Mouse (Mus musculus) limb, embryonic 12.5 days (tissue): Measurements from ENCODE around the gene Itpr1. TPM values are rescaled to one million over a fixed set of nuclear protein-coding genes. Genes with fewer than 3 reads are reported as not detected.

Experiments used
- ATAC-seq: fragments of 200-750 bp; cut with Nextera tagmentation; 2 replicates; pipeline ENCODE4 v1.8.0; 2017; ENCODE audit warnings: low read depth, moderate TSS enrichment; ENCODE audit not compliant: insufficient number of reproducible peaks, insufficient read depth, low FRiP score, low TSS enrichment
- H3K27ac ChIP-seq: fragments of 300-500 bp; sonication (generic); 2 replicates; pipeline ENCODE4 v1.5.1; 2016; ENCODE audit warnings: mild to moderate bottlenecking, moderate library complexity
- H3K27me3 ChIP-seq: fragments of 300-500 bp; sonication (generic); 2 replicates; pipeline ENCODE4 v1.6.1; 2016; ENCODE audit warnings: mild to moderate bottlenecking, moderate library complexity
- H3K36me3 ChIP-seq: fragments of 300-500 bp; sonication (generic); 2 replicates; pipeline ENCODE4 v1.6.1; 2016; ENCODE audit warnings: mild to moderate bottlenecking, moderate library complexity
- H3K4me1 ChIP-seq: fragments of 300-500 bp; sonication (generic); replicated peaks from 2 replicates; pipeline ENCODE4 v1.6.1; 2016
- H3K4me2 ChIP-seq: fragments of 300-500 bp; sonication (generic); 2 replicates; pipeline ENCODE4 v1.6.1; 2016; ENCODE audit warnings: mild to moderate bottlenecking, moderate library complexity
- H3K4me3 ChIP-seq: fragments of 300-500 bp; sonication (generic); replicated peaks from 2 replicates; pipeline ENCODE4 v1.5.1; 2016; ENCODE audit warnings: mild to moderate bottlenecking
- H3K9ac ChIP-seq: fragments of 300-500 bp; sonication (generic); replicated peaks from 2 replicates; pipeline ENCODE4 v1.6.1; 2016; ENCODE audit warnings: mild to moderate bottlenecking, moderate library complexity
- H3K9me3 ChIP-seq: fragments of 300-500 bp; sonication (generic); 2 replicates; pipeline ENCODE4 v1.6.1; 2016; ENCODE audit warnings: mild to moderate bottlenecking, moderate library complexity
- WGBS: fragments of 180-500 bp; shearing (Covaris S2); methylation state at CpG from one replicate; pipeline ENCODE4 v1.1.7; 2016; 5-methylcytosine and 5-hydroxymethylcytosine counted together
- polyA plus RNA-seq: library from polyadenylated mRNA; unstranded; fragments of >200 nt; fragmentation: Nextera tagmentation; extraction: Ambion mirVana; gene quantifications from 2 replicates; pipeline ENCODE4 v1.2.1, GENCODE M21; 2016

Gene Itpr1
- polyA plus RNA-seq, 1 experiment from 2014 or later: 10.4 TPM

DNA sequence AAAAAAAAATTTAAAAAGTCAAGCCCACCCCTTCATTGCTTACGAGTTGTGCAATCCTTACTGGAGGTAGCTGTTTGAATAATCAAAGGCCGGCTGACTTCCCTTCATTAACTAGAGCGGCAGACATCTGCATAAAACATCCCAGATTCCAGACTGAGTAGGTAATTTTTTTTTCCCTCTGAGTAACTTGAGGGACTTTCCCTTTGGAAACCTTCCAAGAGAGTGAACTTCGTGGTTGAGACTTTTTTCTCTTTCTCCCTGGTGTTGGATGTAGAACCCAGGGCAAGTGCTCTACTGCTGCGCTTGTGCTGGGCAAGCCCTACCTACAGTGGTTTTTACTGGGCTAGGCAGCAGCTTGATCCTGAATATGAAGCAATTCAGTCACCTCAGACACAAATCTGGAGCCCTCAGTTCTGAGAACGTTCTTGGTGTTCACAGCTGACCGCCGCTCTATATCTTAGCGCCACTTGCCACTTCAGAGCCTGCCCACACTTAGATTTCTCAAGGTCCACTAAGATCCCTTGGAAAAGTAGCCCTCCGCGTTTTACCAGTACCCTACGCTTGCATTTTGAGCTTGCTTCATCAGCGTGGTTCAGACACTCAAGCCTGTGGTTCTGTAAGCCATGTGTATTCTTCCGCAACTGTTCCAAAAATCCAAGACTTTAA is 244.8 kb downstream of the Itpr1 start:
- no peak overlapping the region for H3K4me3 ChIP-seq
- H3K27me3 ChIP-seq: no peaks in the 10 kb centered on the region
- H3K4me1 ChIP-seq: peaks cover 66% of the 10 kb centered on the region
- peak; percentile 22; the same call in 1 of the 2 replicates for ATAC-seq
- no peaks in the 10 kb centered on the region for H3K9me3 ChIP-seq
- no peaks in the 10 kb centered on the region for H3K36me3 ChIP-seq
- peak overlapping the region; percentile 54 for H3K4me2 ChIP-seq
- WGBS: 33% methylated on average over 14 of the region's 14 CpGs
- H3K27ac ChIP-seq: peak overlapping the region; percentile 91
- no peak overlapping the region for H3K9ac ChIP-seq

DNA sequence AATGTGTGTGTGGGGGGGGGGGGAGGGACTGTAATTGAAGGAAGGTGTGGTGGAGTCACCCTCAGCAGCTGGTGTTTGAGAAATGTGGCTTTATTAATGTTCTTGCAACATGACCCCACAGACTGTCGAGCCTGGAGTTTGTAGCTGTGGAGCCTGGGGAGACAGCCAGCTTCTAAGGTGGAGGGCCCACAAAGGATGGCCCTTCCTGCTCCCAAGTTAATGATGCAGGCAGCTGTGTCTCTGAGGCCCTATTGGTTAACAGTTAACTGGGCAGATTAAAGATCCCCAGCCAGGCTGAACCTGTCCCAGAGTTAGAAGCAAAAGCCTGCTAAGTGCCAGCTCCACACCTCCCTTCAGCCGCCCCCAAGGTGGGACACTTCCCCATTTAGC is 245.3 kb downstream of the Itpr1 start:
- Histone ChIP-seq H3K4me3 (no peak overlapping the region), H3K27ac (peak overlapping the region; percentile 91), H3K4me1 (peaks cover 65% of the 10 kb centered on the region), H3K4me2 (peak overlapping the region; percentile 54), H3K27me3 (no peaks in the 10 kb centered on the region), H3K36me3 (no peaks in the 10 kb centered on the region), H3K9ac (no peak overlapping the region), H3K9me3 (no peaks in the 10 kb centered on the region)
- 14% methylated on average over 2 of the region's 2 CpGs for WGBS
- ATAC-seq: peak; percentile 61

DNA sequence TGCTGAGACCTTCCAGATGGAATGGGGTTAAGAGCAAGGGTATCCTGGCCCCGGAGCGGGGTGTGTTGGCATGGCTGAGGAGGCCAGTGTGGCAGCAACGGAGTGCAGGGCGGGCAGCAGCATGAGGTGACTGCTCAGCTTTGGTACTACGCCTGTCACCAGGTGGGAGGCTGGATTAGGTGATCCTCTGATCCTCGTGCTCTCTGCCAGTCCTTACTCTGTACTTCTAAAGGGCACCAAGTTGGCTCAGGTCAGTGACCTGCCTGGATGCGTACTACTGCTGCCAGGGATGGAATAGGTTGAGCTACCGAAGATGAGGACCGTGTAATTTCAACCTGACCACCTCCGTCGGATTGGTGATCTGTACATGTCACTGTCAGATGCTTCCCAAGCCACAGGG is 245.9 kb downstream of the Itpr1 start:
- H3K4me1 ChIP-seq: peaks cover 60% of the 10 kb centered on the region
- peak overlapping the region; percentile 91 for H3K27ac ChIP-seq
- 81% methylated on average over 11 of the region's 11 CpGs for WGBS

DNA sequence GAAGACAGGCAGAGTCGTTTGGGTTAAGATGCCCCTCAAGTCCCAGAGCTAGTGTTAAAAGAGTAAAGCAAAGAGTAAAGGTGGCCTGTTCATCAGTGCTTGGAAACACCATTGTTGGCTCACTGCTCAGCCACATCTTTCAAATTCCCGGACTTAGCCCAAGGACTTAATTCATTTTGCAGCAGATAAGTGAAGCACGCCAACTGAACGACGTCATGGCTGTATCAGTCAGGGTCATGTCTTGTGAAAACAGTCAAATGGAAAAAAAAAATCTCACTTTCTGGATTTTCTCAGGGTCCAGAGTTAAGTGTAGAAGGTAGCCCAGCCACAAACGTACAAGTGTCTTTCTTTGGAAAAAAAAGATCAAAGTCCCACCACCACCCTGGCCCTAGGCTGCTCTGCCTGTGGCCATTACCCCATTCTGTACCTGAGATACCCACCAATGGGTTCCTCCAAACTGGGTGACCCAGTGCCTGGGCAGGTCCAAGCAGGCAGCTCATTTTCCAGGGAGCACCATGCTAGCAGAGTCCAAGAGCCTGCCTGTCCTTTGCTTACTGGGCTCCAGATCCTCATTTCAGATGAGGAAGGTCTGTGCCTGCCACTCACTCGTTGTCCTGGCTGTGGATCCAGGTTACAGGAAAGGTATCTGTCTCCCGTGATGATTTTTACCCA is 251.5 kb downstream of the Itpr1 start:
- no peaks in the 10 kb centered on the region for H3K9me3 ChIP-seq
- 88% methylated on average over 8 of the region's 8 CpGs for WGBS
- H3K27me3 ChIP-seq: no peaks in the 10 kb centered on the region
- H3K9ac ChIP-seq: no peak overlapping the region
- H3K4me3 ChIP-seq: no peak overlapping the region
- no peak overlapping the region for H3K27ac ChIP-seq
- H3K36me3 ChIP-seq: no peaks in the 10 kb centered on the region
- no peak for ATAC-seq
- no peak overlapping the region for H3K4me2 ChIP-seq
- peaks cover 21% of the 10 kb centered on the region for H3K4me1 ChIP-seq

More for the DNA sequence above, 245.9 kb downstream of the Itpr1 start:
- no peaks in the 10 kb centered on the region for H3K36me3 ChIP-seq
- H3K9me3 ChIP-seq: no peaks in the 10 kb centered on the region
- ATAC-seq: no peak
- no peaks in the 10 kb centered on the region for H3K27me3 ChIP-seq
- H3K4me3 ChIP-seq: no peak overlapping the region
- no peak overlapping the region for H3K9ac ChIP-seq
- H3K4me2 ChIP-seq: no peak overlapping the region

DNA sequence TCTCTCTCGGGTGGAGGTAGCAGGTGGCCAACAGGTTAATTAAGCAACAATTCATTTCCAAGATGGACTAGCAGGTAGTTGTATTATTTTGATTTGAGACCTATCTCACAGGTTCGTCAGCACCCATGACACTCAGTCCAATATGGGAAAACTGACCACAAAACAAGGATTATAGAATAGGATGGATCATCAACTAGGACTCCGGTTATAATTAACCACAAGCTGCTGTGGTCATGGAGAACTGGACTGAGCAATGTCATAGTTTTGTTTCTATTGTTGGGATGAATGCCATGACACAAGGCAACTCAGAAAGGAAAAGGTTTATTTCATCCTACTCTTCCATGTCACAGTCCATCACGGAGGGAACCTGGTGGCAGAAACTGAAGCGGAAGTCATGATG is 252.3 kb downstream of the Itpr1 start:
- ATAC-seq: no peak
- peaks cover 15% of the 10 kb centered on the region for H3K4me1 ChIP-seq
- no peaks in the 10 kb centered on the region for H3K27me3 ChIP-seq
- no peak overlapping the region for H3K9ac ChIP-seq
- 89% methylated on average over 5 of the region's 5 CpGs for WGBS
- no peak overlapping the region for H3K4me2 ChIP-seq
- no peaks in the 10 kb centered on the region for H3K36me3 ChIP-seq
- no peaks in the 10 kb centered on the region for H3K9me3 ChIP-seq
- no peak overlapping the region for H3K27ac ChIP-seq
- no peak overlapping the region for H3K4me3 ChIP-seq

DNA sequence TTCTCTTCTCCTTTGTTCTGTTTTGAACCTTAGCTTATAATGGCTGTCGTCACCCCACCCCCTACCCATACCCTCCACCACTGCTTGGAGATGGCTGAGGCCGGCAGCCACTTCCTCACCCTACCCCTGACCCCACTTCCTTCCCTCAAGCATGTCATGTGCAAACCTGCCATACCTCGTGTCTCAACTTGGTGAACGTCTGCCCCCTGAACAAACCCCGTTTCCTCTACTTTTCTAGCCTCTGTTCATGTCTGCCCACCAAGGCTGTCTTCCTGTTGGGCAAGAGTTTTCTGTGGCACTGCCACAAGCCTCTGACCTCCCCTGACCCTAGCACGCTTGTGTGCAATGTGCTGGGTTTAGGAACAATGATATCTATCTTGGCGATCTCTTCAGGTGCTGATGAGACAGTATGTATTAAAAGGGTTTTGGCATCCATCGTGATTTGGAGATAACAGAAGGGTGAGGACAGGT is 253.2 kb downstream of the Itpr1 start:
- Histone ChIP-seq H3K4me1 (peaks cover 15% of the 10 kb centered on the region), H3K4me2 (no peak overlapping the region), H3K4me3 (no peak overlapping the region), H3K27me3 (no peaks in the 10 kb centered on the region), H3K9ac (no peak overlapping the region), H3K9me3 (no peaks in the 10 kb centered on the region), H3K27ac (no peak overlapping the region), H3K36me3 (no peaks in the 10 kb centered on the region)
- no peak for ATAC-seq
- 80% methylated on average over 8 of the region's 8 CpGs for WGBS

DNA sequence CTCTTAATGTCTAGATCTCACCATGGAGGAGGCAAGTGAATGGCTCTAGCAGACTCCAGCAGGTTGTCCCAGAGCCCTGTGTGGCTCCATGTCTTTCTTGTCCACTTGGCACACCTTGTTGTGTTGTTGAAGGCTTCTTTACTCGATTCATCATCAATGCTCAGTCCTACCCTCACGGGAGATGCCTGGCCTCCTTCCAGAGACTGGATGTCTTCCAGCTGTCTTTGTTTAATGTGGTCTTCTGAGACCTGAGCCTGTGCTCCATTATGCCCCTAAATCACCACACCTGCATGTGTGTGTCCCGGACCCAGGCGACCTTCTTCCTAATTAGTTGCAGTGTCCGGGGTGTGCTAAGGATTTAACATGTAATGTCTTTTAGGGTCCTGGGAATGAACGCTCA is 254.7 kb downstream of the Itpr1 start:
- H3K9ac ChIP-seq: no peak overlapping the region
- no peak overlapping the region for H3K4me2 ChIP-seq
- 34% methylated on average over 6 of the region's 6 CpGs for WGBS
- no peaks in the 10 kb centered on the region for H3K9me3 ChIP-seq
- peaks cover 15% of the 10 kb centered on the region for H3K4me1 ChIP-seq
- H3K4me3 ChIP-seq: no peak overlapping the region
- H3K36me3 ChIP-seq: no peaks in the 10 kb centered on the region
- ATAC-seq: no peak
- no peaks in the 10 kb centered on the region for H3K27me3 ChIP-seq
- no peak overlapping the region for H3K27ac ChIP-seq

DNA sequence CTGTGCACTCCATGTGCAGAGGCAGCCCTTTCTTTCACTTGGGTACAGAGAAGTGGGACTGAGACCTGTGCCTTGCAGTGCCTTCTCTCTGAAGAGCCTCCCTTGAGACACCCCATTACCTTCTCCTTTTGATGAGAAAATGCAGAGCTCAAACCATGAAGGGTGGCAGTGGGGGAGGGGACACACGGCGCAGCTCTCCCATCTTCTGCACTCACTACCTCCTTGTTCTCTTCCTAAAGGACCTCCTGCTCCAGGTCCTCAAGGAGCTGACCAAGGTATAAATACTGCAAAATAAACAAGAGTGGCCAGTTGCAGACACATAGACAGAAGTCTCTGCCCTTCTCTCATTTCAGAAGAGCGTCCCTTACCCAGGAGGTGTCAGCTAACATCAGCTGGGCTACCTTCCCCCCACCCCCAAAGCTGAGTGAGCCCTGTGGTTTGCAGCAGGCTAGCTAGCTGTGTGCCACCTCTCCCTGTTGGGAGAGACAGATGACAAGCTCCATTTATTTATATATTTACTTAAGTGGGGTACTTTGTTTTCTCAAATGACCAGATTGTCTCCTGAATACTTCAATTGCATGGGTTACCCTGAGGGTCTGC is 255.4 kb downstream of the Itpr1 start:
- 26% methylated on average over 3 of the region's 3 CpGs for WGBS
- Histone ChIP-seq H3K9ac (no peak overlapping the region), H3K27me3 (no peaks in the 10 kb centered on the region), H3K9me3 (no peaks in the 10 kb centered on the region), H3K36me3 (peaks cover under 1% of the 10 kb centered on the region; the same call in 1 of the 2 replicates), H3K27ac (no peak overlapping the region), H3K4me1 (peaks cover 15% of the 10 kb centered on the region), H3K4me3 (no peak overlapping the region), H3K4me2 (no peak overlapping the region)
- ATAC-seq: no peak

DNA sequence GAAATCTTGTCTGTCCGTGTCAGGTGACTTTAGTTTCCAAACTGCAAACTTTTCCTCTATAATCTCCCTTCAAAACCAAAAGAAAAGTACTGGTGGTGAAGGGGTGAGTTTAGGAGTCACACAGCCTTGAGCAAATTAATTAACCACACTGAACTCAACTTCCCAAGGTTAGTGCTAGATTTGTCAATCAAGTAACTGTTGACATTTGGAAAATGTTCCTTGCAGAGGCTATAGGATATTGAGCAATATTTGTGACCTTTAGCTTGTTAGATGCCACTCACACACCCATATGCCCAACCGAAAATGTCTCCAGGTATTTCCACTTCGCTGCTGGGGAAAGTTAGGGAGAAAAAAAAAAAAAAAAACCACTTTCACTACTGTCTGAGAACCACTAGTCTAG is 259.0 kb downstream of the Itpr1 start:
- Histone ChIP-seq H3K4me1 (peaks cover 15% of the 10 kb centered on the region), H3K4me2 (no peak overlapping the region), H3K9me3 (no peaks in the 10 kb centered on the region), H3K36me3 (peaks cover 6% of the 10 kb centered on the region; the same call in 1 of the 2 replicates), H3K27me3 (no peaks in the 10 kb centered on the region), H3K9ac (no peak overlapping the region), H3K27ac (no peak overlapping the region), H3K4me3 (no peak overlapping the region)
- WGBS: 85% methylated on average over 3 of the region's 3 CpGs
- no peak for ATAC-seq

DNA sequence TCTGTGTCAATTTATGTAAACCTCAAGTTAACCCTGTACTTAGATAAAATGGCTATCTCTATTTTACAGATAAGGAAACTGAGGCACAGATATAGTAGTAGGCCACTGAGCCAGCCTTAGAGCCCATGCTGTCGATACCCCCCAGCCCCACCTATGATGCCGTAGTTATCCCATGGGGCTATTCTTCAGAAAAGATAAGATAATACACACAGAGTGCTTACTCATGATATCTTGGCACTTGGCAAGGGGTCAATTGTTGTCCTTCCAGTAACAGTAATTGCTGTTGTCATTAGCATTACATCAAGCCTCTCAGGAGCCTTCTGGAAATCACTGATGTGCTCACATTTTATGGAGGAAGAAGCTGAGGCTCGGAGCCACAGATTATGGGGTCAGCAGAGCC is 259.9 kb downstream of the Itpr1 start:
- Histone ChIP-seq H3K27ac (no peak overlapping the region), H3K27me3 (no peaks in the 10 kb centered on the region), H3K36me3 (peaks cover 6% of the 10 kb centered on the region; the same call in 1 of the 2 replicates), H3K9me3 (no peaks in the 10 kb centered on the region), H3K4me1 (peaks cover 10% of the 10 kb centered on the region), H3K4me2 (no peak overlapping the region), H3K4me3 (no peak overlapping the region), H3K9ac (no peak overlapping the region)
- WGBS: 88% methylated on average over 3 of the region's 3 CpGs
- no peak for ATAC-seq

DNA sequence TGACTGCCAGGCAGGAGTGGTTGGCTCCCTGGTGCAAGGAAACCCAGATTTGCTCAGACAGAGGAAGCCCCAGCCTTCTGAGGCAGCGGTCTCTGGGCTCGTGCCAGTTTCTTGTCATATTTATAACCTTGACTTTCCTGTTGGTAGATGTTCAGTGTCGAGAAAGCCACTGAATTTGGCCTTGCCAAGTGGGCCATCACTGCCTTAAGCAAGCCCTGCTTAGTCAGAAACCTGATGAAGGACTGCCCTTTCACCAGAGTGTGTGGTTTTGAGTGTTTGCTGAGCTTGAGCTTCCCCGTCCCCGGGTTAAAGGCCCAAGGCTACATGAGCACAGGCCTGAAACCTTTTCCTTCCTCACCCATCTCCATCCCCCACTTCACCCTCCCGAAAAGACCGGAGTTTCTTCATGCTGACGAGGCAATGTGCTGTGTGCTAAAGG is 263.9 kb downstream of the Itpr1 start:
- H3K9me3 ChIP-seq: no peaks in the 10 kb centered on the region
- H3K4me2 ChIP-seq: no peak overlapping the region
- 81% methylated on average over 8 of the region's 8 CpGs for WGBS
- H3K27ac ChIP-seq: no peak overlapping the region
- ATAC-seq: no peak
- peaks cover 16% of the 10 kb centered on the region; the same call in 1 of the 2 replicates for H3K36me3 ChIP-seq
- H3K4me1 ChIP-seq: no peaks in the 10 kb centered on the region
- no peaks in the 10 kb centered on the region for H3K27me3 ChIP-seq
- H3K9ac ChIP-seq: no peak overlapping the region
- H3K4me3 ChIP-seq: no peak overlapping the region
